Mouse (Mus musculus): ENCODE measurements around the gene Cars2.
"Not testable (repeated sequence)": the region's sequence is repeated elsewhere in the genome, so short reads cannot be mapped to it uniquely, and the experiment has no call there.

The Cars2 gene

DNA sequence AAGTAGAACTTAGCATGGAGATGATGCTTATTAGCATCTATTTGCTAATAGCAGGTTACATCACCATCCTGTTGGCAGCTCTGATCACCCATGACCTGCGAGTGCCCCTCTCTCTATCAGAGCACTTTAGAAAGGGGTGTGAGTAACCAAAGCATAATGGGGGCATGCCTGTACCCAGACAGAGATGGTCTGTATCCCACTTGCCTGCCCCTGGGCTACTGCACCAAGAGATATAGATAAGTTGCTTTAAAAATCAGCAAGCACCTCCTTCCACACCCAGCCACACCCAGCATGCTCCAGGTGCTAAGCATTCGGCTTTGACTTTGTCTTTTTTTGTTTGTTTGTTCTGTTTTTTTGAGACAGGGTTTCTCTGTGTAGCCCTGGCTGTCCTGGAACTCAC lies 74.7 kb downstream of the Cars2 start:
- DNase-seq (ENCODE audit: low spot score) = no peak

DNA sequence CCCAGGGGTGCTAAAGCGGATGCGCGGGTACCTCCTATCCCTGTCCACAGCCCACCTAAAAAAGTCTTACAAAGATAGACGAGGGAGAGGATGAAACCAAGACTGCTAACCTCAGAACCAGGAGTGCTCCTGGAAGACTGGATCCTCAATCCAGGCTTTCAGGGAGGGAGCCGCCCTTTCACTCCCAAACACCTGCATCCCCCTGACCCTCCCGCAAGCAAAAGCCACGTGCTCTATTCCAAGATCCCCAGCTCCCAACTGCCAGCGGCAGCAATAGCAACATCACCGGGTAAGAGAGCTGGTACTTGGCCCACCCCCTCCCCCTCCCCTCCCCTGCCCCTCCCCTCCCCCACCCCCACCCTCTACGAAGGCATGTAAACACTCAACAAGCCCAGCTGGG lies 75.2 kb downstream of the Cars2 start:
- DNase-seq (ENCODE audit: low spot score) = no peak

DNA sequence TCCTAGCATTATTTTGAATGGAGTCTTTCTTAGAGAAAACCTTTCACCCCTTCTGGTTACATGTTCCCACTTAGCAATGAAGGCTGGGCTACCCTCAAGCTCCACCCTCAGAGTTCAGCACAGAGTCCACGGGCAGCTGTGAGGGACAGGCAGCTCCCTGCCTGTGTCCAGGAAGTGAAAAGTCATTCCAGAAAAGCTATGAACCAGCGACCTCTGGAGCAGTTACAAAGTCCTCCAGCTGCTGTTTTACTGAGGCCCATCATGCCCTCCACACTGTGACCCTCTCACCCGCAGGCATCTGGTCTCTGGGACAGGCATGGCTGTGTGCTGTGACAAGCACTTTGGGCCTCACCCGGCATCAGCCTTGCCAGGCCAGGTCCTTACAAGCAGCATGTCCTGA lies 77.5 kb downstream of the Cars2 start:
- DNase-seq (ENCODE audit: low spot score) = peak; percentile 78

DNA sequence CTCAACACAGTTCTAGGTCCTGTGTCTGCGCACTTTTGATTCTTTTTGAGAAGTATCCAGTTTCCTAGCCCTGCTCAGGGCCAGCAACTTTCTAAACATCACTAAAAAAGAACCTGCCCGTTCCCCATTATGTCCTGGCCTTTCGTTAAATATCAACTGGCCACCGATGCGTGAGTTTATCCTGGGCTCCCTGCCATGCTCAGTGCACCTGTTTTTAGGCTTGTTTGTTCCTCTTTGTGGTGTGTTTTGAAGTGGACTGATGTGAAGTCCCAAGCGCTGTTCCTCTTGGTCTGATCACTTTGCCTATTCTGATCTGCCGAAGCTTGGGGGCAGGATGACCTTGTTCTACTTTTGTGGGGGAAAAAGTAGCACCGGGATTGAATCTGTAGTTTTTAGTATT lies 79.3 kb downstream of the Cars2 start:
- no peak for DNase-seq (ENCODE audit: low spot score)

DNA sequence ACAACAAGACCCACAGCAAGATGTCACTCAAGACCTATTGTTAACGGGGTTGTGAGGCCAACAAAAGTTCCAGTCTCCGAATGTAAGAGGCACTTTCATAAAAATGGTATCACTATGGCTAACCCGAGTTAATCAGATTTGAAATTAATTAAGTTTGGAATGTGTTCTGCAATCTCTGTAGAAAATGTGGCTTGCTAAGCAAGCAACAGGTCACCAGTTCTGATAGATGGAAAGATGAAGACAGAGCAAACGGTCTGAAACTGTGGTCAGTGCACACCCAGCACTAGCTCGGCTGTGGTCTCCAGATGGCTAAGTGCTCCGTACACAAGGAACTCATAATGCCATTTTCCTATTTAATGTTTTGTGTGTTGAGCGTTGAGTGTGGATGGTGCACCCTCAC lies 79.9 kb downstream of the Cars2 start:
- no peak for DNase-seq (ENCODE audit: low spot score)

DNA sequence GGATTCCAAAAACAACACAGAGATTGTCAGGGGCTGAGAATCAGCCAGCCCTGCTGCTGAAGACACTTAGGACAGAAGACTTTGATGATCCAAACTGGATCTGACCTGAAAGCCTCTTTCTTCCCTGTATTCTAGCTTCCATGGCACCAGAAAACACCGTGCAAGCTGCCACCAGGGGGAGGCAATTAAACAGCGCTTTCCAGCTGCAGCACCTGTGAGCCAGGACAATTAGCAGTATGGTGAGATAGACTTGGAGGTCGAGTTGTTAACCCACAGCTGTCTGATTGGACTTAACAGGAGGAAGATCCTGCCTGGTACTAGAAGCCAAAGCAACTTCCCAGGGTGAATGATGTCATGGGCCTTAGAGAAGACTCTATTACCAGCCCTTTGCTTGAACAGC lies 81.5 kb downstream of the Cars2 start:
- DNase-seq (ENCODE audit: low spot score) = no peak

DNA sequence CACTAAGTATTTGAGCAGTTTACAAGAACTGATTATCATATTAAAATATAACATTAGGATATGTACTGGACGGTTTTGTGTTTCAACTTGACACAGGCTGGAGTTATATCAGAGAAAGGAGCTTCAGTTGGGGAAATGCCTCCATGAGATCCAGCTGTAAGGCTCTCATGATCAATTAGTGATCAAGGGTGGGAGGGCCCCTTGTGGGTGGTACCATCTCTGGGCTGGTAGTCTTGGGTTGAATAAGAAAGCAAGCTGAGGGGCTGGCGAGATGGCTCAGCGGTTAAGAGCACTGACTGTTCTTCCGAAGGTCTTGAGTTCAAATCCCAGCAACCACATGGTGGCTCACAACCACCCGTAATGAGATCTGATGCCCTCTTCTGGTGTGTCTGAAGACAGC lies 84.1 kb downstream of the Cars2 start:
- DNase-seq (ENCODE audit: low spot score) = not testable (repeated sequence)

DNA sequence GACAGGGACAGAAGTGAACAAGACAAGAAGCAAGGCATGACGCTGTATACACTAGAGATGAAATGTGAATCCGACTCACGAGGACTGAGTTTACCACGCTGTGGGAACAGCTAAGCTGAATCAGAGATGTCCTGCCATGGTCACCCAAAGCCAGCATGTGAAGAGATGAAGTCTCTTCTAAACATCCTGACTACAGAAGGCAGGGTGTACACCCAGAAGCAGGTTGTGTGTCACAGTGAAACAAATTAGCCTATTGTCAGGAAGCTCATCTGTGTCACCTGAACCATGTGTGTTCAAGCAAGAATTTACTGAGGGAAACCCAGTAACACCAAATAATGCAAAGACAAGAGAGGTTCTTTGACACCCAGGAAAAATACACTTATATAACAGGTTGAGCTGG lies 85.0 kb downstream of the Cars2 start:
- no peak for DNase-seq (ENCODE audit: low spot score)

DNA sequence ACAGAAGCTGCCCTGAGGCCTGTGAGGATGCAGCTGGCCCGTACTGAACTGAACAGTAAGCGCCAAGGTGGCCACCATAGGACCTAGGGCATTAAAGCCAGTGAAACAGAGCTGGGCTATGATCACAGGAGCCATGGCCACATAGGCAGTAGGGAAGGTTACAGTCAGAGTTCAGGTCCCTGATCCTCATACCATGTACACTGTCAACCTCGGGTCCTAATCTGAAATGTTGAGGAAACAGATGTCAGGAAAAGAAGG lies 85.9 kb downstream of the Cars2 start:
- DNase-seq (ENCODE audit: low spot score) = no peak

Measured in yolk sac, embryonic 10.5 days (tissue).